Mouse (Mus musculus): ENCODE measurements around the gene Olfr315. TPM values are rescaled to one million over a fixed set of nuclear protein-coding genes. Genes with fewer than 3 reads are reported as not detected.

Olfr315 gene
- polyA plus RNA-seq, 1 experiment from 2014 or later: not detected

GRCm38 (mm10) chr11:58752434-58752833 lies 20.6 kb upstream of the Olfr315 start, which contains the start of gene Olfr316:
Gene Olfr316, plus strand, starts transcription at chr11:58752734.
- DNase-seq (ENCODE audit: low spot score) (no peak), ATAC-seq (ENCODE audit: low FRiP score, low TSS enrichment) (no peak)
- WGBS: 65% methylated on average over 2 of the region's 2 CpGs
- Histone ChIP-seq H3K27me3 (ENCODE audit: control insufficient read depth, insufficient read depth, low read length) (no peaks in the 10 kb centered on the region), H3K36me3 (ENCODE audit: control insufficient read depth, insufficient read depth, low read length) (no peaks in the 10 kb centered on the region), H3K9me3 (ENCODE audit: control insufficient read depth, low read length) (no peaks in the 10 kb centered on the region), H3K4me3 (ENCODE audit: low read depth, low read length) (no peak within 1 kb of the TSS), H3K27ac (replicated peaks) (no peak within 1 kb of the TSS), H3K4me2 (replicated peaks; ENCODE audit: low read depth) (no peak within 1 kb of the TSS), H3K9ac (ENCODE audit: low read length) (no peak within 1 kb of the TSS), H3K4me1 (replicated peaks; ENCODE audit: control insufficient read depth, insufficient read depth) (no peaks in the 10 kb centered on the region)
- TF ChIP-seq EP300 (optimal IDR thresholded peaks at IDR 0.05) (no peak), CTCF (IDR thresholded peaks at IDR 0.05; ENCODE audit: low read depth) (no peak)

GRCm38 (mm10) chr11:58782480-58783089 lies 9.6 kb downstream of the Olfr315 start, which contains the start of gene Olfr314:
Gene Olfr314, plus strand, starts transcription at chr11:58782952.
- Histone ChIP-seq H3K9me3 (ENCODE audit: control insufficient read depth, low read length) (no peaks in the 10 kb centered on the region), H3K4me3 (ENCODE audit: low read depth, low read length) (no peak within 1 kb of the TSS), H3K9ac (ENCODE audit: low read length) (no peak within 1 kb of the TSS), H3K36me3 (ENCODE audit: control insufficient read depth, insufficient read depth, low read length) (no peaks in the 10 kb centered on the region), H3K4me1 (replicated peaks; ENCODE audit: control insufficient read depth, insufficient read depth) (no peaks in the 10 kb centered on the region), H3K27me3 (ENCODE audit: control insufficient read depth, insufficient read depth, low read length) (no peaks in the 10 kb centered on the region), H3K4me2 (replicated peaks; ENCODE audit: low read depth) (no peak within 1 kb of the TSS), H3K27ac (replicated peaks) (no peak within 1 kb of the TSS)
- DNase-seq (ENCODE audit: low spot score): no peak
- WGBS: 62% methylated on average over 6 of the region's 6 CpGs
- TF ChIP-seq CTCF (IDR thresholded peaks at IDR 0.05; ENCODE audit: low read depth) (no peak), EP300 (optimal IDR thresholded peaks at IDR 0.05) (no peak)
- no peak for ATAC-seq (ENCODE audit: low FRiP score, low TSS enrichment)

- Histone ChIP-seq H3K4me1 (replicated peaks; ENCODE audit: control insufficient read depth, insufficient read depth) (no peaks in the 10 kb centered on the region), H3K27me3 (ENCODE audit: control insufficient read depth, insufficient read depth, low read length) (no peaks in the 10 kb centered on the region), H3K9ac (ENCODE audit: low read length) (no peak overlapping the region), H3K4me3 (ENCODE audit: low read depth, low read length) (no peak overlapping the region), H3K36me3 (ENCODE audit: control insufficient read depth, insufficient read depth, low read length) (no peaks in the 10 kb centered on the region), H3K27ac (replicated peaks) (no peak overlapping the region), H3K9me3 (ENCODE audit: control insufficient read depth, low read length) (no peaks in the 10 kb centered on the region), H3K4me2 (replicated peaks; ENCODE audit: low read depth) (no peak overlapping the region)
- TF ChIP-seq EP300 (optimal IDR thresholded peaks at IDR 0.05) (no peak), CTCF (IDR thresholded peaks at IDR 0.05; ENCODE audit: low read depth) (no peak)
- 81% methylated on average over 2 of the region's 2 CpGs for WGBS
- ATAC-seq (ENCODE audit: low FRiP score, low TSS enrichment): no peak
- DNase-seq (ENCODE audit: low spot score): no peak
These were observed 11.2 kb downstream of the Olfr315 start for GRCm38 (mm10) chr11:58784182-58784581.

GRCm38 (mm10) chr11:58787651-58788050 lies 14.7 kb downstream of the Olfr315 start:
- H3K36me3 ChIP-seq (ENCODE audit: control insufficient read depth, insufficient read depth, low read length): no peaks in the 10 kb centered on the region
- no peak overlapping the region for H3K9ac ChIP-seq (ENCODE audit: low read length)
- no peaks in the 10 kb centered on the region for H3K4me1 ChIP-seq (replicated peaks; ENCODE audit: control insufficient read depth, insufficient read depth)
- H3K4me3 ChIP-seq (ENCODE audit: low read depth, low read length): no peak overlapping the region
- H3K27ac ChIP-seq (replicated peaks): no peak overlapping the region
- H3K9me3 ChIP-seq (ENCODE audit: control insufficient read depth, low read length): no peaks in the 10 kb centered on the region
- TF ChIP-seq EP300 (optimal IDR thresholded peaks at IDR 0.05): no peak
- TF ChIP-seq CTCF (IDR thresholded peaks at IDR 0.05; ENCODE audit: low read depth): no peak
- no peak overlapping the region for H3K4me2 ChIP-seq (replicated peaks; ENCODE audit: low read depth)
- no peak for DNase-seq (ENCODE audit: low spot score)
- no peaks in the 10 kb centered on the region for H3K27me3 ChIP-seq (ENCODE audit: control insufficient read depth, insufficient read depth, low read length)
- no peak for ATAC-seq (ENCODE audit: low FRiP score, low TSS enrichment)
- WGBS: 67% methylated on average over 10 of the region's 10 CpGs

- no peak overlapping the region for H3K9ac ChIP-seq (ENCODE audit: low read length)
- no peaks in the 10 kb centered on the region for H3K9me3 ChIP-seq (ENCODE audit: control insufficient read depth, low read length)
- no peak overlapping the region for H3K4me3 ChIP-seq (ENCODE audit: low read depth, low read length)
- no peak overlapping the region for H3K4me2 ChIP-seq (replicated peaks; ENCODE audit: low read depth)
- no peak for TF ChIP-seq CTCF (IDR thresholded peaks at IDR 0.05; ENCODE audit: low read depth)
- no peak for TF ChIP-seq EP300 (optimal IDR thresholded peaks at IDR 0.05)
- H3K36me3 ChIP-seq (ENCODE audit: control insufficient read depth, insufficient read depth, low read length): no peaks in the 10 kb centered on the region
- H3K27ac ChIP-seq (replicated peaks): no peak overlapping the region
- H3K4me1 ChIP-seq (replicated peaks; ENCODE audit: control insufficient read depth, insufficient read depth): no peaks in the 10 kb centered on the region
- DNase-seq (ENCODE audit: low spot score) (no peak), ATAC-seq (ENCODE audit: low FRiP score, low TSS enrichment) (no peak)
- H3K27me3 ChIP-seq (ENCODE audit: control insufficient read depth, insufficient read depth, low read length): no peaks in the 10 kb centered on the region
- WGBS: 73% methylated on average over 8 of the region's 8 CpGs
These were observed 15.4 kb downstream of the Olfr315 start for GRCm38 (mm10) chr11:58788346-58788745.

- DNase-seq (ENCODE audit: low spot score) (no peak), ATAC-seq (ENCODE audit: low FRiP score, low TSS enrichment) (peak; percentile 73; the same call in 1 of the 2 replicates)
- H3K9me3 ChIP-seq (ENCODE audit: control insufficient read depth, low read length): no peaks in the 10 kb centered on the region
These were observed 16.5 kb downstream of the Olfr315 start for GRCm38 (mm10) chr11:58789532-58789931.

More at GRCm38 (mm10) chr11:58789532-58789931, 16.5 kb downstream of the Olfr315 start:
- Histone ChIP-seq H3K36me3 (ENCODE audit: control insufficient read depth, insufficient read depth, low read length) (no peaks in the 10 kb centered on the region), H3K27ac (replicated peaks) (no peak overlapping the region), H3K4me2 (replicated peaks; ENCODE audit: low read depth) (no peak overlapping the region), H3K4me1 (replicated peaks; ENCODE audit: control insufficient read depth, insufficient read depth) (no peaks in the 10 kb centered on the region), H3K27me3 (ENCODE audit: control insufficient read depth, insufficient read depth, low read length) (no peaks in the 10 kb centered on the region), H3K4me3 (ENCODE audit: low read depth, low read length) (no peak overlapping the region), H3K9ac (ENCODE audit: low read length) (no peak overlapping the region)
- WGBS: 25% methylated on average over 3 of the region's 3 CpGs
- no peak for TF ChIP-seq EP300 (optimal IDR thresholded peaks at IDR 0.05)
- no peak for TF ChIP-seq CTCF (IDR thresholded peaks at IDR 0.05; ENCODE audit: low read depth)
